Mouse (Mus musculus) MEL (cell line): ENCODE measurements around the gene Pde4b. TPM values are rescaled to one million over a fixed set of nuclear protein-coding genes. Genes with fewer than 3 reads are reported as not detected.

Source experiments
- DNase-seq: peaks from one replicate; pipeline ENCODE4 v3.0.0; 2011; ENCODE audit warnings: low read depth, low spot score
- H3K27ac ChIP-seq: 2 replicates; pipeline ENCODE4 v1.5.1; 2012; ENCODE audit warnings: low read depth, mild to moderate bottlenecking, control low read depth, low read length, moderate library complexity; ENCODE audit not compliant: control insufficient read depth
- H3K27me3 ChIP-seq, 2 experiments: fragments of 150-350 bp in 1 of 2; sonication (generic) in 1 of 2; 2 replicates each; pipeline ENCODE4 v1.6.1; 2012; ENCODE audit warnings: low read length in 2 of 2, mild to moderate bottlenecking in 2 of 2, improper control_type of control experiment in 1 of 2, moderate library complexity in 1 of 2; ENCODE audit not compliant: insufficient read depth in 2 of 2, control insufficient read depth in 1 of 2
- H3K36me3 ChIP-seq, 2 experiments: 2 replicates each; pipeline ENCODE4 v1.6.1; 2012 to 2014; ENCODE audit warnings: low read length in 2 of 2, improper control_type of control experiment in 1 of 2, inconsistent platforms in 1 of 2, mild to moderate bottlenecking in 1 of 2; ENCODE audit not compliant: insufficient read depth in 2 of 2, control insufficient read depth in 1 of 2
- H3K4me1 ChIP-seq, 2 experiments: fragments of 150-350 bp in 1 of 2; sonication (generic) in 1 of 2; 2 replicates each; pipeline ENCODE4 v1.6.1; 2012; ENCODE audit warnings: low read length in 2 of 2, improper control_type of control experiment in 1 of 2, mild to moderate bottlenecking in 1 of 2; ENCODE audit not compliant: insufficient read depth in 2 of 2, control insufficient read depth in 1 of 2
- H3K4me3 ChIP-seq, 2 experiments: fragments of 150-350 bp in 1 of 2; sonication (generic) in 1 of 2; 2 replicates each; pipeline ENCODE4 v1.5.1; 2012; ENCODE audit warnings: low read depth in 2 of 2, low read length in 2 of 2, mild to moderate bottlenecking in 2 of 2, moderate library complexity in 2 of 2, control low read depth in 1 of 2, improper control_type of control experiment in 1 of 2; ENCODE audit not compliant: control insufficient read depth in 1 of 2, insufficient read depth in 1 of 2
- H3K79me2 ChIP-seq: 2 replicates; pipeline ENCODE4 v1.6.1; 2012; ENCODE audit warnings: mild to moderate bottlenecking, low read length, moderate library complexity; ENCODE audit not compliant: control insufficient read depth, poor library complexity, insufficient read depth
- H3K9ac ChIP-seq: 2 replicates; pipeline ENCODE4 v1.6.1; 2012; ENCODE audit warnings: low read depth, mild to moderate bottlenecking, control low read depth, low read length, moderate library complexity; ENCODE audit not compliant: control insufficient read depth, poor library complexity, severe bottlenecking
- H3K9me3 ChIP-seq: fragments of 150-350 bp; sonication (generic); replicated peaks from 2 replicates; pipeline ENCODE4 v1.6.1; 2012; ENCODE audit warnings: mild to moderate bottlenecking, low read length, improper control_type of control experiment, moderate library complexity; ENCODE audit not compliant: insufficient read depth
- CTCF ChIP-seq, 3 experiments: IDR thresholded peaks in 2 of 3; conservative IDR thresholded peaks in 1 of 3; 2 replicates each; pipeline ENCODE4 v1.5.1; 2011 to 2012; ENCODE audit warnings: low read length in 3 of 3, low read depth in 2 of 3, mild to moderate bottlenecking in 2 of 3, improper control_type of control experiment in 1 of 3, inconsistent platforms in 1 of 3, mixed read lengths in 1 of 3, moderate library complexity in 1 of 3; ENCODE audit not compliant: control insufficient read depth in 1 of 3, insufficient read depth in 1 of 3, poor library complexity in 1 of 3, severe bottlenecking in 1 of 3
- EP300 ChIP-seq, 2 experiments: IDR thresholded peaks; 2 replicates each; pipeline ENCODE4 v1.6.1; 2011; ENCODE audit warnings: improper control_type of control experiment in 2 of 2, low read length in 2 of 2, low read depth in 1 of 2, mild to moderate bottlenecking in 1 of 2
- ETS1 ChIP-seq: IDR thresholded peaks from 2 replicates; pipeline ENCODE4 v1.6.1; 2012; ENCODE audit warnings: low read depth, mild to moderate bottlenecking, inconsistent platforms, low read length, improper control_type of control experiment, moderate library complexity
- GATA1 ChIP-seq: IDR thresholded peaks from 2 replicates; pipeline ENCODE4 v1.6.1; 2011; ENCODE audit warnings: low read depth, low read length, improper control_type of control experiment
- HCFC1 ChIP-seq: IDR thresholded peaks from 2 replicates; pipeline ENCODE4 v1.6.1; 2012; ENCODE audit warnings: low read depth, mild to moderate bottlenecking, inconsistent platforms, low read length, improper control_type of control experiment, moderate library complexity
- JUND ChIP-seq: IDR thresholded peaks from 2 replicates; pipeline ENCODE4 v1.6.1; 2011; ENCODE audit warnings: low read depth, mild to moderate bottlenecking, improper control_type of control experiment, low read length
- MXI1 ChIP-seq: IDR thresholded peaks from 2 replicates; pipeline ENCODE4 v1.6.1; 2011; ENCODE audit warnings: mild to moderate bottlenecking, low read depth, low read length, improper control_type of control experiment
- MYB ChIP-seq: IDR thresholded peaks from 2 replicates; pipeline ENCODE4 v1.6.1; 2011; ENCODE audit warnings: mild to moderate bottlenecking, low read depth, low read length, improper control_type of control experiment
- NELFE ChIP-seq: IDR thresholded peaks from 2 replicates; pipeline ENCODE4 v1.6.1; 2011; ENCODE audit warnings: low read depth, low read length, improper control_type of control experiment
- NRF1 ChIP-seq: IDR thresholded peaks from 2 replicates; pipeline ENCODE4 v1.6.1; 2014; ENCODE audit warnings: low read depth, mild to moderate bottlenecking, inconsistent platforms, low read length, improper control_type of control experiment, moderate library complexity; ENCODE audit not compliant: poor library complexity, insufficient read depth, severe bottlenecking
- POLR2A ChIP-seq, 2 experiments: IDR thresholded peaks; 2 replicates each; pipeline ENCODE4 v1.6.1; 2011 to 2012; ENCODE audit warnings: low read length in 2 of 2, mild to moderate bottlenecking in 2 of 2, control low read depth in 1 of 2, improper control_type of control experiment in 1 of 2, low read depth in 1 of 2, moderate library complexity in 1 of 2; ENCODE audit not compliant: control insufficient read depth in 1 of 2, insufficient read depth in 1 of 2, poor library complexity in 1 of 2
- POLR2AphosphoS5 ChIP-seq: IDR thresholded peaks from 2 replicates; pipeline ENCODE4 v1.6.1; 2012; ENCODE audit warnings: low read depth, borderline replicate concordance, mild to moderate bottlenecking, inconsistent platforms, low read length, moderate library complexity, mixed read lengths
- RAD21 ChIP-seq: IDR thresholded peaks from 2 replicates; pipeline ENCODE4 v1.6.1; 2011; ENCODE audit warnings: mild to moderate bottlenecking, low read depth, low read length, improper control_type of control experiment
- SIN3A ChIP-seq: IDR thresholded peaks from 2 replicates; pipeline ENCODE4 v1.6.1; 2012; ENCODE audit warnings: low read length, improper control_type of control experiment, inconsistent platforms
- TCF12 ChIP-seq: IDR thresholded peaks from 2 replicates; pipeline ENCODE4 v1.6.1; 2014; ENCODE audit warnings: low read depth, mild to moderate bottlenecking, inconsistent platforms, low read length, improper control_type of control experiment, moderate library complexity
- ZC3H11A ChIP-seq: IDR thresholded peaks from 2 replicates; pipeline ENCODE4 v1.6.1; 2012; ENCODE audit warnings: low read depth, mild to moderate bottlenecking, inconsistent platforms, low read length, improper control_type of control experiment
- ZNF384 ChIP-seq: IDR thresholded peaks from 2 replicates; pipeline ENCODE4 v1.6.1; 2012; ENCODE audit warnings: low read depth, mild to moderate bottlenecking, inconsistent platforms, low read length, improper control_type of control experiment
- polyA plus RNA-seq, 2 experiments: library from polyadenylated mRNA; stranded (reverse) in 1 of 2; unstranded in 1 of 2; fragments of >175 nt in 1 of 2; fragments of >200 nt in 1 of 2; gene quantifications; 2 replicates each; pipeline versions ENCODE4 v1.2.1 to v1.2.4; 2012; ENCODE audit warnings: low replicate concordance in 2 of 2, low read depth in 1 of 2; ENCODE audit not compliant: insufficient read length in 2 of 2, insufficient read depth in 1 of 2, missing spikeins in 1 of 2
- total RNA-seq: library from RNA; depleted of rRNA; stranded (reverse); fragments of 300-350 nt; gene quantifications from 2 replicates; pipeline ENCODE4 v1.2.3, GENCODE M21; 2012

Pde4b gene
- total and polyA plus RNA-seq, 3 experiments = 2.7 to 6.0 TPM; not detected in 1

DNA sequence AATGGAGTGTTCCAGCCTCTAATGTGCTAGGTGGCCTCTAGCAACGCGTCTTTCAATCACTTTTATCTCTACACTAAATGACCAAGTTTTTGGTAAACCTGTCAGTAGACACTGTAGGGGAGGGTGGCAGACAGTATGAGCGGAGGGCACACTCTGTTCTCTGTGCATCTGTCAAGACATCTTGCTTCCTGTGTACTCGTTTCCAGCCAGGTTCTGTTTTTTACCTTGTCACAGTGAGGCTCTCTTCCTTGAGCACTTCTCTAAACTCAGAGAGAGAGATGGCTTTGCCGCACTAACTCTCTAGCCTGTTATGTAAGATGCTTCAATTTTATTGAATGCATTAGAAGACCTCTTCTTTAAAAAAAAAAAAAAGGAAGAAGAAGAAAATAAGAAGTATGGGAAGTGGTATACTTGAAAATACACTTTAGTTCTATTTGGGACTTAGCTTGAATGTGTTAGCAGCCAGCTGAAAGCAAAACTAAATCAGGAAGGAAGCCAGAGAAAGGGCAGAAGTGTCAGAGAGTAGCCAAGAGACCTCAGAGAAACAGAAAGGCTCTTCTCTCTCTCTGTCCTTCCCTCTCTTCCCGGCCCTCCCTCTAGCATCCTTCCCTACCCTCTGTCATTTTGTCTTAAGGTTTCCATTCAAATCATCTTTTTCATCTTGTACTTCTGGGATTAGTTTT, 202.8 kb downstream of the Pde4b start:
- H3K4me3 ChIP-seq = no peak overlapping the region
- H3K9ac ChIP-seq = no peak overlapping the region
- TF ChIP-seq NRF1 (no peak), JUND (no peak), EP300 (IDR thresholded peaks at IDR 0.05; ENCODE audit: low read depth in 1 of 2, low read length in 2 of 2) (no peak), GATA1 (no peak), HCFC1 (no peak), MXI1 (no peak), SIN3A (no peak), MYB (no peak), ZNF384 (no peak)
- H3K79me2 ChIP-seq = no peaks in the 10 kb centered on the region
- no peaks in the 10 kb centered on the region for H3K36me3 ChIP-seq
- H3K9me3 ChIP-seq = no peaks in the 10 kb centered on the region
- DNase-seq = no peak
- H3K4me1 ChIP-seq = no peaks in the 10 kb centered on the region
- H3K27ac ChIP-seq = no peak overlapping the region
- no peaks in the 10 kb centered on the region for H3K27me3 ChIP-seq

GRCm38 (mm10) chr4:102297558-102297957, 210.2 kb downstream of the Pde4b start:
- Histone ChIP-seq H3K9ac (no peak overlapping the region), H3K27me3 (no peaks in the 10 kb centered on the region), H3K36me3 (no peaks in the 10 kb centered on the region), H3K9me3 (no peaks in the 10 kb centered on the region), H3K27ac (no peak overlapping the region), H3K79me2 (no peaks in the 10 kb centered on the region), H3K4me3 (no peak overlapping the region), H3K4me1 (no peaks in the 10 kb centered on the region)
- TF ChIP-seq TCF12 = no peak
- TF ChIP-seq ZNF384 = no peak
- TF ChIP-seq NELFE = no peak
- DNase-seq = no peak

DNA sequence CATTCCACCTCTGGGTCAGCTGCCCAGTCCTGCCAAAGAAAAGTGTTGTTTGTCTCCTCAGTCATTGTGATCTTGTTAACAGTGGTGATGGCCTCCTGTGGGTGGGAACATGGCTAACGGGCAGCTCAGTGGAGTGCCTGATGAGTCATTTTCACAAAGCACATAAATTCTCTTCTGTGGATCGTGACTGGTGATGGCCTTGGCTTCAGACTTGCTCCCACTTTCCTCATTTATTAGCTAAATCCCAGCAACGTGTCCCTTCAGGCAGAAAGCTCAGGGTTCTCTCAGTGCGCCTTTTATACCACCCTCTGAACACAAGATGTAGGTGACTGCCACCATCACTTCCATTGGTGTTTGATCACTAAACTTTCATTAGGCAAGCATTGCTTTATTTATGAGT, 215.2 kb downstream of the Pde4b start:
- H3K79me2 ChIP-seq = no peaks in the 10 kb centered on the region
- H3K36me3 ChIP-seq = no peaks in the 10 kb centered on the region
- H3K9me3 ChIP-seq = no peaks in the 10 kb centered on the region
- TF ChIP-seq ETS1 (no peak), NRF1 (no peak), RAD21 (no peak), POLR2AphosphoS5 (no peak), CTCF (IDR thresholded peaks at IDR 0.05 in 2 of 3, conservative IDR thresholded peaks at IDR 0.05 in 1 of 3; ENCODE audit: control insufficient read depth in 1 of 3, insufficient read depth in 1 of 3, low read depth in 2 of 3, low read length in 3 of 3, poor library complexity in 1 of 3, severe bottlenecking in 1 of 3) (no peak), MXI1 (no peak), SIN3A (no peak), POLR2A (IDR thresholded peaks at IDR 0.05; ENCODE audit: control insufficient read depth in 1 of 2, insufficient read depth in 1 of 2, low read depth in 1 of 2, low read length in 2 of 2, poor library complexity in 1 of 2) (no peak), ZC3H11A (no peak)
- no peak overlapping the region for H3K4me3 ChIP-seq
- no peak for DNase-seq
- H3K27me3 ChIP-seq = no peaks in the 10 kb centered on the region
- H3K27ac ChIP-seq = no peak overlapping the region
- H3K9ac ChIP-seq = no peak overlapping the region
- H3K4me1 ChIP-seq = no peaks in the 10 kb centered on the region
